In genomic region chr2:10785156-10785555, GRCm38 (mm10) we compare ENCODE assay signal across 8 mouse cellular contexts.
DNase-seq lines count a peak whose midpoint lies in the region; ATAC-seq and TF ChIP-seq lines count a peak whose summit lies in the region.

No protein-coding gene starts in this region.

- H3K27me3 ChIP-seq in heart, adult 2 months (ENCODE audit: control insufficient read depth, insufficient read depth, low read length): no peaks in the 10 kb centered on the region
- H3K27me3 ChIP-seq in heart, embryonic 12.5 days (replicated peaks): no peaks in the 10 kb centered on the region
- no peaks in the 10 kb centered on the region for H3K27me3 ChIP-seq in E14TG2a.4 (ENCODE audit: insufficient read depth, low read length)
- H3K27me3 ChIP-seq in heart, postnatal 0 days (ENCODE audit: control insufficient read depth, insufficient read depth, low read length): no peaks in the 10 kb centered on the region

- no peak overlapping the region for H3K4me3 ChIP-seq in heart, adult 2 months
- H3K4me3 ChIP-seq in heart, embryonic 12.5 days: no peak overlapping the region
- no peak overlapping the region for H3K4me3 ChIP-seq in E14TG2a.4 (replicated peaks; ENCODE audit: low read length)
- no peak overlapping the region for H3K4me3 ChIP-seq in heart, postnatal 0 days (ENCODE audit: low read depth, low read length)

- H3K36me3 ChIP-seq in heart, adult 2 months (ENCODE audit: control insufficient read depth, insufficient read depth, low read length): no peaks in the 10 kb centered on the region
- H3K36me3 ChIP-seq in heart, embryonic 12.5 days: no peaks in the 10 kb centered on the region
- no peaks in the 10 kb centered on the region for H3K36me3 ChIP-seq in E14TG2a.4 (ENCODE audit: insufficient read depth, low read length)
- H3K36me3 ChIP-seq in heart, postnatal 0 days (replicated peaks; ENCODE audit: control insufficient read depth, insufficient read depth, low read length): no peaks in the 10 kb centered on the region

- no peak for TF ChIP-seq POLR2A in heart, adult 2 months (IDR thresholded peaks at IDR 0.05; ENCODE audit: insufficient read depth, low read depth, low read length)

- peak; percentile 89 for TF ChIP-seq CTCF in heart, adult 2 months (IDR thresholded peaks at IDR 0.05)
- TF ChIP-seq CTCF in E14TG2a.4 (conservative IDR thresholded peaks at IDR 0.05; ENCODE audit: low read length): peak; percentile 98
- TF ChIP-seq CTCF in heart, postnatal 0 days (IDR thresholded peaks at IDR 0.05; ENCODE audit: low read depth): peak; percentile 70

- peak; percentile 20 to 22 for DNase-seq in heart, adult 2 months
- peak; percentile 46 for DNase-seq in c-Kit-positive CD71-negative TER-119-negative erythroid progenitor cells, embryonic 14.5 days (ENCODE audit: low read depth)
- DNase-seq in heart, postnatal 0 days (ENCODE audit: low spot score): peak; percentile 69
- DNase-seq in layer of hippocampus, postnatal 10 days (ENCODE audit: low spot score in 2 of 2): peak; percentile 45 to 65
- peak; percentile 73 for DNase-seq in retina, postnatal 1 day

- no peaks in the 10 kb centered on the region for H3K4me1 ChIP-seq in heart, adult 2 months (ENCODE audit: control insufficient read depth, insufficient read depth, low read length)
- peaks cover 5% of the 10 kb centered on the region; the same call in 1 of the 2 replicates for H3K4me1 ChIP-seq in heart, embryonic 12.5 days (replicated peaks)
- peaks cover 22% of the 10 kb centered on the region for H3K4me1 ChIP-seq in E14TG2a.4 (replicated peaks; ENCODE audit: low read depth, low read length)
- no peaks in the 10 kb centered on the region for H3K4me1 ChIP-seq in heart, postnatal 0 days (ENCODE audit: control insufficient read depth, insufficient read depth)

- WGBS in heart, adult 2 months: 14% methylated on average over 2 of the region's 2 CpGs
- WGBS in heart, embryonic 12.5 days: 22% methylated on average over 2 of the region's 2 CpGs
- 21% methylated on average over 2 of the region's 2 CpGs for WGBS in heart, postnatal 0 days

- no peak overlapping the region for H3K27ac ChIP-seq in heart, adult 2 months
- H3K27ac ChIP-seq in heart, embryonic 12.5 days (ENCODE audit: poor library complexity, severe bottlenecking): no peak overlapping the region
- H3K27ac ChIP-seq in heart, postnatal 0 days (ENCODE audit: low read depth): no peak overlapping the region

- TF ChIP-seq EP300 in heart, adult 2 months (IDR thresholded peaks at IDR 0.05; ENCODE audit: insufficient read depth, low read depth, low read length): no peak
- TF ChIP-seq EP300 in heart, postnatal 0 days (IDR thresholded peaks at IDR 0.05; ENCODE audit: low read depth): no peak

- H3K79me2 ChIP-seq in heart, adult 2 months (replicated peaks; ENCODE audit: control insufficient read depth, insufficient read depth, low read length): no peaks in the 10 kb centered on the region

- no peak overlapping the region for H3K4me2 ChIP-seq in heart, embryonic 12.5 days
- H3K4me2 ChIP-seq in heart, postnatal 0 days (ENCODE audit: low read depth, low read length): no peak overlapping the region

- intact Hi-C loops in heart, adult 2 months (cut with DNase I): loop anchor here (10.0 kb wide), 1 partner anchor 270 kb away; no protein-coding TSS in a partner anchor

- H3K9me3 ChIP-seq in heart, embryonic 12.5 days (replicated peaks): no peaks in the 10 kb centered on the region
- H3K9me3 ChIP-seq in E14TG2a.4 (ENCODE audit: low read length): no peaks in the 10 kb centered on the region
- no peaks in the 10 kb centered on the region for H3K9me3 ChIP-seq in heart, postnatal 0 days (replicated peaks; ENCODE audit: control insufficient read depth, low read length)

- no peak for ATAC-seq in heart, embryonic 12.5 days (ENCODE audit: insufficient number of reproducible peaks, low FRiP score)
- no peak for ATAC-seq in heart, postnatal 0 days (ENCODE audit: insufficient read depth, low read depth)
- no peak for ATAC-seq in inflammation-experienced regulatory T-cells, adult 6 months

- no peak overlapping the region for H3K9ac ChIP-seq in heart, adult 2 months (ENCODE audit: low read depth, low read length)
- no peak overlapping the region for H3K9ac ChIP-seq in heart, embryonic 12.5 days
- no peak overlapping the region for H3K9ac ChIP-seq in heart, postnatal 0 days (replicated peaks; ENCODE audit: low read depth, low read length)

Comparison
In these comparisons a context has a peak if more than half of its experiments do, and no peak if none do; other contexts are left out.
1. DNase-seq: peak in every context shown above with its lines; median percentile 73 in retina, postnatal 1 day; 69 in heart, postnatal 0 days; 55 in layer of hippocampus, postnatal 10 days; 46 in c-Kit-positive CD71-negative TER-119-negative erythroid progenitor cells, embryonic 14.5 days; 21 in heart, adult 2 months.